In the genomic region with DNA sequence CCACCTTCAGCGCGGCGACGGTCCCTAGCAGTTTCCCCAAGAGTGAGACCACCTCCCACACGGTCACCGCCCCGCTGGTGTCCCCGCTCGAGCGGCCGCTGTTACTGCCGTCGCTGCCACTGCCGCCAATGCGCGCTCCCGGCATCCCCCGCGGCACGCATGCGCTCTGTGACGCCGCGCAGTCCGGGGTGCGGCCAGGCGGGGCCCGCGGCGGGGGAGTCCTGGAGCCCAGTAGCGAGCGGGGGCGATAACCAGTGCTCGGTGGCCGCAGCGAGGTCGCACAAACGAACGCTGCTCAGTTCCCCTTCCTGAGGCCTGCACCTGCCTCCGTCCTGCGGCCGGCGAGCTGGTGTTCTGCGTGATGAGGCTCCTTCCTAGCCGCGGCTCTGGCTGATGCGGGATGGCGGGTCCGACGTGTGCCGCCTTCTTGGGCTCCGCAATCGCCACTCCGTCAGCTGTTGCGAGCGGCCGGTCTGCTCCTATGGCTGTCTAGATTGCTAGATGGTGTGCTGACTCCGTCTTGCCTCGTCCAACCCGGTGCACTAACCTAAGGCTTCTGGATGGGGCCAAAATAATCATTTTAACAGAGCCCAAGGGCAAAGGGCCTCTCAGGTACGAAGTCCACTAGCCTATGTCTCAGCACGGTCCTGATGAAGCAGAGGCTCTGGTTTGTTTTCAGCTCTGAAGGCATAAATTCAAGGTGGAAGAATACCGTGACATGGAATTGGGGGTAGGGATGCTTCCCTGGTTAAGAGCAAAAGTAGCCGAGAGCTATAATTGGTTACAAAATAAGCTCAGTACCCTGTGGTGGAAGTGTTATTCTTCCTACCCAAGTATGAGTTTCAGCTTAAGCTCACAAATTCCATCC, we compare ENCODE assay signal across 8 mouse cellular contexts. TPM values are rescaled to one million over a fixed set of nuclear protein-coding genes. Genes with fewer than 3 reads are reported as not detected.
DNase-seq lines count a peak whose midpoint lies in the region; ATAC-seq and TF ChIP-seq lines count a peak whose summit lies in the region.

No protein-coding gene starts in this region.

- no peaks in the 10 kb centered on the region for H3K9me3 ChIP-seq in lung, embryonic 16.5 days (ENCODE audit: control insufficient read depth, low read length)

- H3K4me2 ChIP-seq in lung, embryonic 16.5 days (ENCODE audit: low read depth, low read length) = peak overlapping the region; percentile 91

- H3K27me3 ChIP-seq in lung, embryonic 16.5 days (ENCODE audit: control insufficient read depth, insufficient read depth, low read depth, low read length) = no peaks in the 10 kb centered on the region
- H3K27me3 ChIP-seq in thymus, adult 2 months (ENCODE audit: control insufficient read depth, insufficient read depth, low read length) = no peaks in the 10 kb centered on the region

- H3K27ac ChIP-seq in lung, embryonic 16.5 days (ENCODE audit: low read length) = peak overlapping the region; percentile 88
- H3K27ac ChIP-seq in thymus, adult 2 months (ENCODE audit: control insufficient read depth, insufficient read depth, low read length) = no peak overlapping the region

- no peaks in the 10 kb centered on the region for H3K36me3 ChIP-seq in lung, embryonic 16.5 days (ENCODE audit: control insufficient read depth, insufficient read depth, low read length)
- no peaks in the 10 kb centered on the region for H3K36me3 ChIP-seq in thymus, adult 2 months (ENCODE audit: control insufficient read depth, insufficient read depth, low read length)

- DNase-seq in MN1 (ENCODE audit: low spot score) = peak; percentile 98
- DNase-seq in cerebellum, adult 8-10 months = peak; percentile 93
- peak; percentile 81 for DNase-seq in forelimb bud, embryonic 11.5 days (ENCODE audit: low read depth, low spot score)
- DNase-seq in layer of hippocampus, adult 9-11 months = peak; percentile 88
- DNase-seq in ovary, adult 18-20 months (ENCODE audit: low spot score) = peak; percentile 83
- DNase-seq in thymus, adult 2 months = peak; percentile 94

- H3K4me1 ChIP-seq in lung, embryonic 16.5 days (replicated peaks; ENCODE audit: control insufficient read depth, insufficient read depth, low read length) = peaks cover 17% of the 10 kb centered on the region
- no peaks in the 10 kb centered on the region; the same call in 1 of the 2 replicates for H3K4me1 ChIP-seq in thymus, adult 2 months (replicated peaks; ENCODE audit: control insufficient read depth, insufficient read depth, low read length)

- WGBS in lung, embryonic 16.5 days = under 1% methylated on average over 61 of the region's 64 CpGs
- WGBS in thymus, adult 2 months = under 1% methylated on average over 64 of the region's 64 CpGs

- H3K9ac ChIP-seq in lung, embryonic 16.5 days (ENCODE audit: low read length) = peak overlapping the region; percentile 97

- peak; percentile 91 for TF ChIP-seq POLR2A in thymus, adult 2 months (IDR thresholded peaks at IDR 0.05; ENCODE audit: control insufficient read depth, extremely low read depth, insufficient read depth, low read length, poor library complexity)

- TF ChIP-seq CTCF in thymus, adult 2 months (IDR thresholded peaks at IDR 0.05; ENCODE audit: borderline replicate concordance, control insufficient read depth, extremely low read depth, insufficient read depth, low read length, poor library complexity) = 0 out of 2 replicates have a peak, but pooled peaks have one; percentile 36

- peak overlapping the region; percentile 99 for H3K4me3 ChIP-seq in lung, embryonic 16.5 days (ENCODE audit: low read length)
- peak overlapping the region; percentile 81 for H3K4me3 ChIP-seq in thymus, adult 2 months (ENCODE audit: control insufficient read depth, insufficient read depth, low read length)

- ATAC-seq in hematopoietic stem cell, adult 5-6 weeks (replicated peaks in 1 of 2; ENCODE audit: insufficient read depth in 1 of 2, low FRiP score in 2 of 2, low TSS enrichment in 1 of 2, low read depth in 1 of 2, poor library complexity in 2 of 2, severe bottlenecking in 2 of 2) = peak; percentile 37 to 59
- ATAC-seq in lung, embryonic 16.5 days (ENCODE audit: low read depth) = peak; percentile 95

RNA-seq across cellular contexts. Expression of gene Nup43, which starts 3.9 kb away (rescaled TPM):
- 25.8 and 26.9 TPM in 2 replicates for total RNA-seq in hematopoietic stem cell, adult 5-6 weeks (2017)
- 46.4 and 47.4 TPM in 2 replicates for polyA plus RNA-seq in lung, embryonic 16.5 days (2015; fragmentation: Nextera tagmentation; extraction: Ambion mirVana)
- 13.2 and 14.2 TPM in 2 replicates for polyA plus RNA-seq in thymus, adult 2 months (2012; rRNA removed)

RNA-seq across cellular contexts. Expression of gene Pcmt1, which starts 17.5 kb away (rescaled TPM):
- 75.1 and 90.9 TPM in 2 replicates for total RNA-seq in hematopoietic stem cell, adult 5-6 weeks (2017)
- 122 and 126 TPM in 2 replicates for polyA plus RNA-seq in lung, embryonic 16.5 days (2015; fragmentation: Nextera tagmentation; extraction: Ambion mirVana)
- 35.5 and 35.6 TPM in 2 replicates for polyA plus RNA-seq in thymus, adult 2 months (2012; rRNA removed)

RNA-seq across cellular contexts. Expression of gene Lats1, which starts 17.6 kb away (rescaled TPM):
- total RNA-seq in hematopoietic stem cell, adult 5-6 weeks (2017) = 26.0 and 28.7 TPM in 2 replicates
- 7.9 and 8.0 TPM in 2 replicates for polyA plus RNA-seq in lung, embryonic 16.5 days (2015; fragmentation: Nextera tagmentation; extraction: Ambion mirVana)
- polyA plus RNA-seq in thymus, adult 2 months (2012; rRNA removed) = 17.3 and 17.9 TPM in 2 replicates
